27 mouse cellular contexts compared by ENCODE assay signal in genomic region chr6:17262786-17263185, GRCm38 (mm10). TPM values are rescaled to one million over a fixed set of nuclear protein-coding genes. Genes with fewer than 3 reads are reported as not detected.
"Had no signal": no experiment of that assay in that cellular context is flagged by ENCODE, and none has a peak within 500 bp of the region (broad histone marks: within the 10 kb centered on the region; RNA-seq: fewer than 3 reads in every experiment).

No protein-coding gene starts in this region.

- H3K9ac ChIP-seq: heart, embryonic 13.5 days; heart, embryonic 15.5 days; hindbrain, embryonic 12.5 days; hindbrain, embryonic 14.5 days; intestine, embryonic 15.5 days; limb, embryonic 12.5 days had no signal

- H3K27ac ChIP-seq: gastrocnemius, adult 2 months; heart, adult 2 months; heart, embryonic 13.5 days; heart, embryonic 15.5 days; hindbrain, embryonic 10.5 days; hindbrain, embryonic 12.5 days; hindbrain, embryonic 14.5 days; intestine, embryonic 15.5 days; layer of hippocampus, adult 2 months; left cerebral cortex, adult 2 months; limb, embryonic 10.5 days; limb, embryonic 12.5 days had no signal

- H3K4me2 ChIP-seq: heart, embryonic 11.5 days; heart, embryonic 13.5 days; heart, embryonic 15.5 days; hindbrain, embryonic 12.5 days; hindbrain, embryonic 14.5 days; intestine, embryonic 15.5 days; limb, embryonic 12.5 days; liver, embryonic 11.5 days had no signal

- H3K4me3 ChIP-seq: gastrocnemius, adult 2 months; heart, adult 2 months; heart, embryonic 13.5 days; heart, embryonic 15.5 days; hindbrain, embryonic 10.5 days; hindbrain, embryonic 12.5 days; intestine, embryonic 15.5 days; layer of hippocampus, adult 2 months; left cerebral cortex, adult 2 months; limb, embryonic 10.5 days; limb, embryonic 12.5 days had no signal

- DNase-seq: gastrocnemius, adult 2 months; gastrocnemius, postnatal 10 days; gastrocnemius, postnatal 25 days; heart, adult 2 months; heart, postnatal 4 days; kidney, adult 18-20 months; kidney, adult 8-10 months; kidney, postnatal 10 days; kidney, postnatal 25 days; kidney, postnatal 4 days; liver had no signal

- H3K36me3 ChIP-seq: heart, embryonic 13.5 days; heart, embryonic 15.5 days; hindbrain, embryonic 10.5 days; hindbrain, embryonic 12.5 days; intestine, embryonic 15.5 days; limb, embryonic 10.5 days; limb, embryonic 12.5 days had no signal

- H3K27me3 ChIP-seq: heart, embryonic 13.5 days; heart, embryonic 15.5 days; hindbrain, embryonic 12.5 days; intestine, embryonic 15.5 days; limb, embryonic 12.5 days had no signal

- H3K9me3 ChIP-seq: heart, embryonic 13.5 days; heart, embryonic 15.5 days; hindbrain, embryonic 10.5 days; hindbrain, embryonic 12.5 days; intestine, embryonic 15.5 days; limb, embryonic 10.5 days; limb, embryonic 12.5 days had no signal

- ATAC-seq: hindbrain, embryonic 16.5 days; inflammation-experienced regulatory T-cells, adult 6 months; intestine, embryonic 15.5 days; intestine, postnatal 0 days had no signal

- H3K4me1 ChIP-seq: heart, embryonic 13.5 days; heart, embryonic 15.5 days; hindbrain, embryonic 10.5 days; hindbrain, embryonic 12.5 days; limb, embryonic 10.5 days; limb, embryonic 12.5 days had no signal

RNA-seq across cellular contexts. Expression of gene Cav1, which starts 43.3 kb away (rescaled TPM):
- total RNA-seq: granulocyte monocyte progenitor cell, adult 5-6 weeks had no signal
- polyA plus RNA-seq: inflammation-experienced regulatory T-cells, adult 6 months had no signal
